Mouse (Mus musculus): ENCODE data around the gene Tppp2.

DNA sequence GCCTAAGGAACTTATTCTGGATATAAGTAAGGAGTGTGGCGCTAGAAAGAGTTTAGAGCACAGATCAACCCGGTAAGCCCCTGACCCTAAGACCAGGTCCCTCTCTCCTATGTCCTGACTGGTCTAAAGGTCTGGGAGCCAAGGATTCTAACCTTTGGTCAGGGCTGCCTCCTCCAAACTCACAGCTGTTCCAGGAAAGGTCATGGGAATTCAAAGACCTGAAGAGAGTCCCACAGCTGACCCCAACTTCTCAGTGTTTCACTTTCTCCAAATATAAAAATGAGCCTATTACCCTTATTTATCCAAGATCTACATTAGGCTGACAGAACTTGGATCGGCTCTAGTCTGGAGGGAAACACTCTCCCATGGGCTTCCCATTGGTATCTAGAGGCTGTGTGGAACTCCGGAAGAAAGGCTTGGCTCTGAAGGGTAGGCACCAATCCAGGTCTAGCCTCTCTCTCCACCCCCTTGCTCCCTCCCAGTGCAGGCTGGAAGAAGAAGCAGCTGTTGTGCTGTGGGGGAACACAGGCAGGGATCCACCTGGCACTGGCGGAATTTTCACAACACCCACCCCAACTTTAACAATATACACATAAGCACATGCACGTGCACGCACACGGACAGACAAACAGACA lies 11.2 kb downstream of the Tppp2 start:
- TF ChIP-seq EP300 (IDR thresholded peaks at IDR 0.05) (peak; percentile 54; the same call in 1 of the 2 replicates), CTCF (IDR thresholded peaks at IDR 0.05) (no peak)
